Mouse (Mus musculus) monocyte, adult 5-6 weeks (primary cell): Measurements from ENCODE around the gene Tango2. TPM values are rescaled to one million over a fixed set of nuclear protein-coding genes. Genes with fewer than 3 reads are reported as not detected.
A peak's percentile ranks its signal among the peaks of the same experiment; 100 is the strongest.
"Not testable (repeated sequence)": the region's sequence is repeated elsewhere in the genome, so short reads cannot be mapped to it uniquely, and the experiment has no call there.

ENCODE experiments used
- ATAC-seq: fragments of 153-309, 156-312 bp; replicated peaks from 2 replicates; pipeline ENCODE4 v1.8.0; 2017; ENCODE audit warnings: mild to moderate bottlenecking; ENCODE audit not compliant: low TSS enrichment, insufficient number of reproducible peaks, severe bottlenecking, poor library complexity, low FRiP score
- total RNA-seq: library from RNA; stranded (forward); fragments of 200-1000, 200-491, 200-594 nt; gene quantifications from 3 replicates; pipeline ENCODE4 v1.2.3, GENCODE M21; 2017

Tango2 gene
- total RNA-seq, 1 experiment from 2014 or later = 15.3 TPM

DNA sequence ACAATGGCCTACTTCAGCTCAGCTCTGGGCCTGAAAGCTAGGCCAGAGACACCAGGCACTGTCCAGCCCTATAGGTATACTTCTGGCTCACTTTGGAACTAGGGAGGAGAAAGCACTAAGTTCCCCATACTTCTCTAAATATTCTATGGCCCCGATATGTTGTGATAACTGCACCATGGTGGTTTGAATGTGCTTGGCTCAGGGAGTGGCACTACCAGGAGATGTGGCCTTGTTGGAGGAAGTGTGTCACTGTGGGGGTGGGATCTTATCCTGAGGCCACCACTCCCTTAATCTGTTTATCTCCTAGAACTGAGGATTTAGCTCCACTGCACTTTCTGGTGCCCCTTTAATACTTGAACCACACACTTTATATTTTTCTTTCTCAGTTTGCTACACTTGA lies 39.7 kb downstream of the Tango2 start:
- ATAC-seq = no peak

DNA sequence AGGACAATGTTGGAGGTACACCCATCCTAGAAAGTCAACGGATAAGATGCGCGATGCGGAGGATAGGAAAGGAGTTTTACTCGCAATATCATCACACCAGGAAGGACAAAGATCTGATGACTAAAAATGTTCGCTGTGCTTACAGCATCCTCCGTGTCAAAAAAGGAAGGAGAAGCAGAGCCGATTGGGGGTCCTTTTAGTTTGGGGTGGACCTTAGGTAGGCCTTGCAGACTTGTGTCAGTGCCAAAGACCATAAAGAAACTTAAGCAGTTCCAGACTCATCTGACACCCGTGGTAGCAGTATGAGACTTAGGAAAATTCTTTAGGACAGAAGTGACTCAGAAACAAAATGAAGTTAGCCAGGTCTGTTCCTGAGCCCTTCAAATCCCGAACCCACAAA lies 58.3 kb downstream of the Tango2 start:
- not testable (repeated sequence) for ATAC-seq

DNA sequence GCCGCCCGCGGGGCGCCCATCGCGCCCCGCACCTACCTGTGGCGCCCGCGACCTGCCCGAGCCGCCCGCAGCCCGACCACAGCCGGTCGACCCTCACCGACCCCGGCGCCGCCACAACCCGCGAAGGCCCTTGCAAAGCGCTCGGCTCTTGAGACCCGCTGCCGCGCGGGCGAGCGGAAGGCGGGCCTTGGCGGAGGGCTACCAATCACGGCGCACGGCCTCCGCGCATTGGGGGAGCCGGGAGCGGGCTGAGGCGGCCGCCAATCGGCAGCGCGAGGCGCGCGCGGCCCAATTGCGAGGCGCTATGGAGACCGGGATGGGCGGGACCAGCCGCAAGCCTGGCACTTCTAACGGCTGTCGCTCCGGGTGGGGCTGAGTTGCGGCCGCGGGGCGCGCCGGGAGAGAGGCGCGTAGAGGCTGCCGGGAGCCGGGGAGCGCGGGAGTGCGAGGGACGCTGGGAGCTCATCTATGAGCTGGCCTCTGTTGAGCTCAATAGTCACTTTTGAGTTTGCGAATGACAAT lies 58.8 kb downstream of the Tango2 start, which contains the start of gene Dgcr8:
Gene Dgcr8, minus strand, starts transcription at position 180 of the 522 bp plus-strand sequence.
- peak; percentile 90 for ATAC-seq

DNA sequence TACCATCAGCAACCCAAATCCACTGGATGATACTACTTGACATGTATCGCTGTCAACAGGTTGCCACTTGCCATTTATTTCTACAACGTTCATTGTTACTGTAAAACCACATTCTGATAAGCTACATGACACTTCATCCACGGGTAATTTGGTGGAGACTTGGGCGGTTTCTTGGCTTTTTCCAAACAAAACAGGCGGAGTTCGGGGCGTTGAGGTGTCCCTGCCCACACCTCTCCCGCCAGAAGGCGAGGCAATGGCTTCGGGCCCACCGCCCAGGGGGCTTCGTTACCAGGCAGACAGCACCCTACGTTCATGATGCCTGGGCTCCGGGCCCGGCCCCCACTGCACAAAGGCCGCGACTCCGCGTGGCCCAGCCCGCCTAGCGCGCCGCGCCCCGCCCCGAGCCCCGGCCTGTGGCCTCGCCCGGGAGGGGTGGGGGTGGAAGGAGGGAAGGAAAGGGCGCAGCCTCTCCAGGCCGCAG lies 59.3 kb downstream of the Tango2 start:
- ATAC-seq = peak; percentile 36; the same call in 1 of the 2 replicates

DNA sequence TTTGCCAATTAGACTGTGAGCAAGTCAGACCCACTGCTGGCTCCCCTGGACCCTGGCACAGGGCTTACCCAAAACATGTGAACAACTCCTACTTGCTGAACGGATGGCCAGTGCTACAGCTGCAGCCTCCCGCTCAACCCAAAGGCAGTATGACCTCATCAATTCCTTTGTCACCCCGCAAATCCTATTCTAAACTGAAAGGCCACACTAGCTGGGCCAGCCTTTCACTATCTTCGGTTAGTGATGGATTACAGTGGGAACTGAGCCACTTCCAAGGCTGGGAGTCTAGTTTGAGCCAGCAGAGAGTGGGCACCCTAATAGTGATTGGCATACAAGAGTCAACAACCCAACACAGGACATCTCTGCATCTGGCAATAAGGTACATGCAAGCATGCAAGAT lies 59.7 kb downstream of the Tango2 start:
- ATAC-seq = no peak

DNA sequence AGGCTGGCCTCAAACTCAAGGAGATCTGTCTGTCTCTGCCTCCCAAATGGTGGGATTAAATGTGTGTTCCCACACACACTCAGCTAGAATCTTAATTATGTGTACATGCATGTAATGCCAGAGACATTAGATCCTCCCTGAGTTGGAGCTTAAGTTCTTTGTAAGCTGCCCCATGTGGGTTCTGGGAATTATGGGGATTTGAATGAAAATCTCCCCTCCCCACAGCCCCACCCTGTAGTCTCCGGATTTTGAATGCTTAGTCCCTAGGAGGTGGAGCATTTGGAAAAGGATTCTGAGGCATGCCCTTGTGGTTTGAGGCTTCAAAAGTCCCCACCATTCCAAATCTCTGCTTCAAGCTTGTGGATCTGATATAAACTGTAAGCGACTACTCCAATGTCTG lies 72.7 kb downstream of the Tango2 start:
- ATAC-seq = no peak

DNA sequence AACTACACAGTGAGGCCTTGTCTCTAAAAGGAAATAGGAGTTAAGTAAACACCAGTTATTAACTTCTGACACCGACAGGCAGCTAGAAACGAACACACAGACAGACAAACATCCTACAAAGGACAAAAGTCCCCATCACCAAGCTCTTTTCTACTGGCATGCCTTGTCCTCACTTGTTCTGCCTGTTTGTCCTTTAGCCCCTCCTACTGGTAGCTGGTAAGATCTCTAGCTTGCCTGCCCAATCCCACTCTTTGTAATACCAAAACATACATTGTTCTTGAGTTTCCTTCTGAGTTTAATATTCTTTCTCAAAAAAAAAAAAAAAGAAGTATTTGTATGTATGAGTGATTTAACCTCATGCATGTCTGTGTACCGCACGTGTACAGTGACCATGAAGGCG lies 79.7 kb downstream of the Tango2 start:
- ATAC-seq = no peak

DNA sequence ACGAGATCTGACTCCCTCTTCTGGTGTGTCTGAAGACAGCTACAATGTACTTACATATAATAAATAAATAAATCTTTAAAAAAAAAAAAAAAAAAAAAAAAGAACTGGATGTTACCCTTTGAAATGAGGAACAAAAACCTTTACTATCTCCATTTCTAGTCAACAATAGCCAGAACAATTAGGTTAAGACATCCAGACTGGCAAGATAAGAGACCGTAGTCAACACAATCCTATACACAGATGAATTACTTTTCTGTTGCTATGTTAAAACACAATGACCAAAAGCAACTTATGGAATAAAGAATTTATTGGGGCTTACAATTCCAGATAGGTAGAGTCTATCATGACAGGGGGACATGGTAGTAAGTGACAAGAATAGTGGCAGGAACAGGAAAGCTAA lies 82.9 kb downstream of the Tango2 start:
- no peak for ATAC-seq

DNA sequence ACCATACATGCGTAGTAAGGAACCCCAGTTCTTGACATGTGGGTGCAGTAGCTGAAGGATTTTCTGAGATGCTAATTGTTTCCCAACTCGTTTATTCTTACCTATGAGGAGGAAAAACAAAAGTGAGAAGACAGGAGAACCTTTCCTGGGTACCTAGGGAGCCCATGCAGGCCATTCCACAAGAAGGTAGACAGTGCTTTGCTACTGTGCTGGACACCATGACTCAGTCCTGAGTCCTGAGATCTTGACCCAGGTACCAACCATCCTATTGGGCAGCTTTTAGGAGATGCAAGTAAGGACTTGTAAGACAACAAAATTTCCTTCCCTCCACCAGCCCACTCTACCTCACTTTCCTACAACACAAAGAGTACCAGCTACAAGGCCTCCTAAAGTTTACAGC lies 89.7 kb downstream of the Tango2 start, which contains the start of gene Gm49776:
Gene Gm49776, minus strand, starts transcription at position 101 of the 400 bp plus-strand sequence.
- no peak for ATAC-seq

DNA sequence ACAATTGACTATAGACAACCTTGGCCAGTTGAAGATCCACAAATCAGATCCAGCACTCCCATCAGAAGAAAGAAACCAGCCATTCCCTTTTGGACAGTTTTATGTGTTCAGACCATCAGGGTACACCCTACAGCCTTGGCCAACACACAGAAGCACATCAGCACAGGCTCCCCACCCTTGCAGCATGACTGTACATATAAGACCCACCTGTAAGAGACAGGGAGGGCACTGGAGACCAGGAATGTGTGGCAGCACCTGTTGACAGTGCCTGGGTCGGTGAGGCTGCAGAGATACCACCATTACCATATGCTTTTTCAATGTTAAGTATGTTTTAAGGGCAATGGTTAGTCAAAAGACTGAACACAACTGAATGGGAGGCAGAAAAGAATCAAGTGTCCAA lies 94.0 kb downstream of the Tango2 start:
- no peak for ATAC-seq

DNA sequence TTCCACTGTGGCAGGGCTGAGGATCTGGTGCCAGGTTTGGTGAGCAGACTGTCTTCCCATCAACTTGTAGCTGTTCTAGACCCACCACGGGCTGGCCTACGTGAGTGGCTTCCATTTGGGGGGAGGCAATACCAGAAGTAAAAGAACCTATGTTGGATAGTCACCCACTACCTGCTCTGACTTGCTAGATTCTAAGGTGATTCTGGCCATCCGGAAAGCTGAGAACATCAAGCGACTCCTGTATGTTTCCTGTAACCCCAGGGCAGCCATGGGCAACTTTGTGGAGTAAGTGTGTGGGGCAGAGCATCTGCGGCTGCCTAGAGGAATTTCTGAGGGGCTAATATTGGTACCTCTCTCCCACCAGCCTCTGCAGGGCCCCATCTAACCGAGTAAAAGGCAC lies 95.2 kb downstream of the Tango2 start:
- ATAC-seq = no peak

DNA sequence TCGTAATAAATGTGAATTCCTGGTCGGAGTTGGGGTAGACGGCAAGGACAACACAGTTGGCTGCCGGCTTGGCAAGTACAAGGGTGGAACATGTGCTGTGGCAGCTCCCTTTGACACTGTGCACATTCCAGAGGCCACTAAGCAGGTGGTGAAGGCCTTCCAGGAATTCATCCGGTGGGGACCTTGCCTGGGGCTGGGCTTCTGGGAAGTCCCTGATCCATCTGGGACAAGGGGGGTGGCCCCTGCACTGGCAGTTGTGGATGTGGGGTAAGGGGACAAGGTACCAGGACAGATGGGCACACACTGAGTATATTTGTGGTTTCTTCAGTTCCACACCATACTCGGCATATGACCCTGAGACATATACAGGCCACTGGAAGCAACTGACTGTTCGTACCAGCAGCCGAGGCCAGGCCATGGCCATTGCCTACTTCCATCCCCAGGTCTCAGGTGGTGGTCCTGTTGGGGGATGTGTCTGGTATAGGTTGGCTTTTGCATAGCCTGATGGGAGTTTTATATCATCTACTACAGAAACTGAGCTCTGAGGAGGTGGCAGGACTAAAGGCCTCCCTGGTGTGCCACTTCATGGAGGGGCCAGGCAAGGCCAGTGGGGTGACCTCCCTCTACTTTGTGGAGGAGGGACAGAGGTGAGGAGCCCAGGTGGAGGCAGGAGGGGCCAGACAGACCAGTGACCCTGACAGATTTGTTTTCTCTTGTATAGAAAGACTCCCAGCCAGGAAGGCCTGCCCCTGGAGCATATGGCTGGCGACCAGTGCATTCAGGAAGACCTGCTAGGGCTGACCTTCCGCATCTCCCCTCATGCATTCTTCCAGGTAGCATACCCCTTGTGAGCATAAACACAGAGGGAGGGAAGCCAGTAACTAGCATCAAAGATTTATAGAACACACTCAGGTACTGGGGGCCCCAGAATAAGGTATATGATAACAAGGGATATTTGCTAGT lies 96.8 kb downstream of the Tango2 start:
- no peak for ATAC-seq

Other genes with a start within 250 kb of the Tango2 start
- gene Rtn4r, start 220.5 kb downstream of the Tango2 start, total RNA-seq = 0.38 TPM in 1 of 3 replicates, not detected in the others
- not detected in 3 replicates for gene Ccdc188, start 130.2 kb downstream of the Tango2 start, total RNA-seq
- gene Zdhhc8, start 113.0 kb downstream of the Tango2 start, total RNA-seq = 0.76 to 6.5 TPM (median 1.2 TPM) in 3 replicates
- 78.5 to 79.6 TPM (median 79.2 TPM) in 3 replicates for gene Trmt2a, start 99.4 kb downstream of the Tango2 start, total RNA-seq
- 90.8 to 134 TPM (median 92.1 TPM) in 3 replicates for gene Ranbp1, start 99.4 kb downstream of the Tango2 start, total RNA-seq
- gene Gm49776, start 89.8 kb downstream of the Tango2 start, total RNA-seq = 4.2 TPM in 1 of 3 replicates, not detected in the others
- gene Dgcr8, start 58.9 kb downstream of the Tango2 start, total RNA-seq = 33.6 to 45.3 TPM (median 37.4 TPM) in 3 replicates
- 1.4 to 2.2 TPM (median 1.7 TPM) in 3 replicates for gene Arvcf, start 79 bp upstream of the Tango2 start, total RNA-seq
- gene Txnrd2, start 78.3 kb upstream of the Tango2 start, total RNA-seq = 9.3 to 21.9 TPM (median 18.1 TPM) in 3 replicates
- gene Comt, start 78.7 kb upstream of the Tango2 start, total RNA-seq = 11.3 to 19.0 TPM (median 15.8 TPM) in 3 replicates
- 0.85 to 1.4 TPM (median 1.2 TPM) in 3 replicates for gene Gnb1l, start 150.6 kb upstream of the Tango2 start, total RNA-seq
- 2.0 TPM in 1 of 3 replicates, not detected in the others for gene Rtl10, start 150.8 kb upstream of the Tango2 start, total RNA-seq
- gene Tbx1, start 242.6 kb upstream of the Tango2 start, total RNA-seq = not detected in 3 replicates